Mouse (Mus musculus): ENCODE measurements around the gene Stn1. TPM values are rescaled to one million over a fixed set of nuclear protein-coding genes. Genes with fewer than 3 reads are reported as not detected.

Stn1 gene
- polyA plus RNA-seq, 1 experiment, result 7.9 TPM

DNA sequence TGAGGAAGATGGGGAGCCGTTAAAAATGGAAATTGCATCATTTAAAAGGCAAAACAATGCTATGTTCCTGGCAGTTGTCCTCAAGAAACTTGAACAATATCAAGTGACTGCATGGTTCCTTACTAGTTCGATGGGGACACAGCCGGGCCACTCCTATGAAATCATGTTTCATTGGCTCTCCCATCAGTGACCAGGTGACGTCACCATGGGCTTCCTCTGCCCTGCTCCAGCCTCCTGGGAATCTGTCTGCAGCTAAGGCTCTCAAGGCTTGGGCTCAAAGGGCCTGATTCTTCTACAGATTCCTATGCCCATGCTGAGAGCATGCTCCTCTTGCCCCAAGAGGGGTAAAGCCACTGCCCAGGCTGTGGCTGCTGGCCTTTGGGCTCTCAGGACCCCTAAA is 12.3 kb upstream of the Stn1 start:
- TF ChIP-seq GATA1 (IDR thresholded peaks at IDR 0.05; ENCODE audit: low read length), result no peak

DNA sequence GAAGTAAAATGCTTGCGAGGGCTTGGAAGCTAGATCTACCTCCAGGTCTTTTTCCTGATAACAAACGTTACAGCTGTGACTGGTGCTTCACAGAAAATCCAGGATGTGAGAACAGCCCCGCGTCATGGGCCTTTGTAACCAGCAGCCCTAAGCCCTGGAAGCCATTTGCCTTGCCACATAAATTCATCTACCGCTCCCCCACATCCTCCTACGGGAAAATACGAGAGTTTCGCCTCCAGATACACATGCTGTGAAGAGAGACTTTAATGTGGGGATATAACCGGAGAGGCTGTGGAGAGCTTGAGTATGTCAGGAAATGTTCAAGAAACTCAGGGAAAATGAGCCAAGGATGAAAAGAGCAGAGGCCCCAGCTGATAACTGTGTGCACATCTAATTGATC is 11.9 kb upstream of the Stn1 start:
- no peak for TF ChIP-seq GATA1 (IDR thresholded peaks at IDR 0.05; ENCODE audit: low read length)

- no peak for TF ChIP-seq GATA1 (IDR thresholded peaks at IDR 0.05; ENCODE audit: low read length)
These were observed 11.2 kb upstream of the Stn1 start for GRCm38 (mm10) chr19:47548432-47549076.

DNA sequence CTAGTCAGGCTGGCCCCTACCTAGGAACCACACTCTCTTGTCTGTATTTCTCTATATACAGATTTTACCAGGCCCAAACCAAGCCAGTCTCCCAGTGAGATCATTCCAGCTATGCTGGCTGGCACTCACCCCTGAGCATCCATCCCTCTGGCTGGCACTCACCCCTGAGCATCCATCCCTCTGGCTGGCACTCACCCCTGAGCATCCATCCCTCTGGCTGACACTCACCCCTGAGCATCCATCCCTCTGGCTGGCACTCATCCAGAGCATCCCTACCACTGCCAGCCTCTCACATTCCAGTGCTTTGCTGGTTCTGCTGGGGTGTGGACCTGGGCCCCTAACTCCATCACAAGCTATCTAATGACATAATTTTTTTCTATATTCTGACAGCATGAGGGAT is 8.2 kb upstream of the Stn1 start:
- TF ChIP-seq GATA1 (IDR thresholded peaks at IDR 0.05; ENCODE audit: low read length), result no peak

GRCm38 (mm10) chr19:47545055-47545454 is 7.7 kb upstream of the Stn1 start:
- no peak for TF ChIP-seq GATA1 (IDR thresholded peaks at IDR 0.05; ENCODE audit: low read length)

DNA sequence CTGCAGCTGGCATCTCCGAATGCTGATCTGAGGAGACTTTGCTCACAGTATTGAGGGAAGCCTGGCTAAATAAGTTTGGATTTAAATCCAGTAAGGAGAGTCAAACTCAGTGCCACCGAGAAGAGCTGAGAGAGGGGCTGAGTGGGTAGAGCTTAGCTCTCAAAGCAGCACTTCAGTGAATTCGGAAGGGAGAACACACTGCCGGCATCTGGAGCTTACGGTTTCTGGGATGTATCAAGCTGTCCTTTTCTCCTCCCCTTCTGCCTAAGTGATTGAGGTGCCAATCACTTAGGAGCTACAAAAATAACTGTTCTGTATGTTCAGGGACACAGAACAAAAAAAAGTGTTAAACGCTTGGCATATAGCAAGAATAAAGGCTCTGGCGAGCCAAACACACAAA is 5.1 kb upstream of the Stn1 start:
- TF ChIP-seq GATA1 (IDR thresholded peaks at IDR 0.05; ENCODE audit: low read length), result no peak

- TF ChIP-seq GATA1 (IDR thresholded peaks at IDR 0.05; ENCODE audit: low read length), result no peak
These were observed 1.5 kb upstream of the Stn1 start for GRCm38 (mm10) chr19:47538801-47539200.

GRCm38 (mm10) chr19:47537879-47538278 is 572 bp upstream of the Stn1 start:
- TF ChIP-seq GATA1 (IDR thresholded peaks at IDR 0.05; ENCODE audit: low read length), result no peak

GRCm38 (mm10) chr19:47536521-47537299 is 597 bp downstream of the Stn1 start:
- no peak for TF ChIP-seq GATA1 (IDR thresholded peaks at IDR 0.05; ENCODE audit: low read length)

- no peak for TF ChIP-seq GATA1 (IDR thresholded peaks at IDR 0.05; ENCODE audit: low read length)
These were observed 3.2 kb downstream of the Stn1 start for GRCm38 (mm10) chr19:47534131-47534530.

GRCm38 (mm10) chr19:47532449-47532848 is 4.9 kb downstream of the Stn1 start:
- TF ChIP-seq GATA1 (IDR thresholded peaks at IDR 0.05; ENCODE audit: low read length), result no peak

DNA sequence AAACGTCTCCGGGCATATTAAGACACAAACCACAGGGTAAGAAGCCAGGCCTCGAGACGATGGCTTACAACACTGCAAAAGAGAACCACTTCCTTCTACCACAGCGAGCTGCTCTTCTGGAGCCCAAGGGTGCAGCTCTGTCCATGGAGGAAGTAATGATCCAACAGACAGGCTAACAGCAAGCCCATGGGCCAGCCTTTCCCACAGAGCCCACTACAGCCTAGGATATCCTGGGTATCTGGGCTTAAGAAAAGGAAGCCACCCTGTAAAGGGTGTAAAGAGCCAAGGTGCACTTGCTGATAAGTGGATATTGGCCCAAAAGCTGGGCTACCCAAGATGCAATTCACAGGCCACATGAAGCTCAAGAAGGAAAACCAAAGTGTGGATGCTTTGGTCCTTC is 6.0 kb downstream of the Stn1 start:
- no peak for TF ChIP-seq GATA1 (IDR thresholded peaks at IDR 0.05; ENCODE audit: low read length)

GRCm38 (mm10) chr19:47526239-47526986 is 10.9 kb downstream of the Stn1 start:
- no peak for TF ChIP-seq GATA1 (IDR thresholded peaks at IDR 0.05; ENCODE audit: low read length)

GRCm38 (mm10) chr19:47524905-47525304 is 12.4 kb downstream of the Stn1 start:
- TF ChIP-seq GATA1 (IDR thresholded peaks at IDR 0.05; ENCODE audit: low read length), result no peak

GRCm38 (mm10) chr19:47521403-47521802 is 15.9 kb downstream of the Stn1 start:
- TF ChIP-seq GATA1 (IDR thresholded peaks at IDR 0.05; ENCODE audit: low read length), result no peak

DNA sequence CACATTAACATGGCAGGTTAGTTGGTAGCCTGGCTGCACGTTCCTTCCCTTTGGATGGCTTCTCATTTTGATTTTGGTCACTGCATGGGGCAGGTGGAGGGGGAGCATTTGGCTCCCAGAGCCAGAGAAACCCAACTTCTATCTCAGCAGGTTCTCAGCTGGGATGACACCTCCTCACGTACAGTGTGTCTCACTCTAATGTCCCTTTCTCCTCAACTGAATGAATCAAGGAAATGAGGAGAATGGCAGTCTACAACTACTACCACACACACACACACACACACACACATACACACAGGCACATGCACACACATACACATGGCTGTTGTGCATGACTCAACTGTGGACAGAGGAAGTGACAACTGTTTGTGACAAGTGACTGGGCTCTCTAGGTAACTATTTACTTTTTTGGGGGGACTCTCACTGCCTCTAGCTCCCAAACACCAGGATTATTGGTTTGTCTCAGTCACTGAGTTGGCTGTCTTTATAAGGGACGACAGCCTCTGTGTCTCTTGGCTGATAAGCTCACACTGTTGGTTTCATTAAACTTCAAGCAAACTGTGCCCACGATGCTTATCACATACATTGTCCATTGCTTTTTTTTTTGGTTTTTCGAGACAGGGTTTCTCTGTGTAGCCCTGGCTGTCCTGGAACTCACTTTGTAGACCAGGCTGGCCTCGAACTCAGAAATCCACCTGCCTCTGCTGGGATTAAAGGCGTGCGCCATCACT is 18.0 kb downstream of the Stn1 start:
- TF ChIP-seq GATA1 (IDR thresholded peaks at IDR 0.05; ENCODE audit: low read length), result no peak
